Mouse (Mus musculus): ENCODE results near the gene Cpm.

The Cpm gene

DNA sequence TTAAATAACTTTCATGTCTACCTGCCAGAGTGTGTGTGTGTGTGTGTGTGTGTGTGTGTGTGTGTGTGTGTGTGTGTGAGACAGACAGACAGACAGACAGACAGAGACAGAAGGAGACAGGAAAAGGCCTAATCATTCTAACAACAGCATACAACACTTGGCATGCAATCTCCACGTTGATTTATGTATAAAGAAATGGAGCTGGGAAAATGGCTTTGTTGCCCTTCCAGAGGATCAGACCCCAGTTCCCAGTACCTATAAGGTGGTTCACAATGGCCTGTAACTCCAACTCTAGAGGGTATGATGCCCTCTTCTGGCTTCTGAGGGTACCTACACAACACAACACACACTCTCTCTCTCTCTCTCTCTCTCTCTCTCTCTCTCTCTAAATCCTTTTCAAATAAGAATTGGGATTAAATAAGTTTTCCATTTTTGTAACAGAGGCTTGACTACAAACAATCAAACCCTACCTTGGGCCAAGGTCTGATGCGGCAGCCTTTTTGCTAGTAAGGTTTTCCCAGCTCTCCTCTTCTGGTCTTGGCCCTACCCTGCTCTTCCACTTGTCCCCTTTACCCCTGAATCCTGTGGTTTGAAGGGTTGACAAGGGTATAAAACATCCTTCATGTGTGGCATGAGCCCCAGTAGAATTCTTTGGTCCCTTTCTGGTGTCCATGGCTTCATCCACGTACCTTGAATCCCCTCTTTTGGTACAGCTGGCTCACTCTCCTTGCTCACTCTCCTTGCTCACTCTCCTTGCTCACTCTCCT is 6.7 kb downstream of the Cpm start:
- no peak for DNase-seq (ENCODE audit: low spot score)

DNA sequence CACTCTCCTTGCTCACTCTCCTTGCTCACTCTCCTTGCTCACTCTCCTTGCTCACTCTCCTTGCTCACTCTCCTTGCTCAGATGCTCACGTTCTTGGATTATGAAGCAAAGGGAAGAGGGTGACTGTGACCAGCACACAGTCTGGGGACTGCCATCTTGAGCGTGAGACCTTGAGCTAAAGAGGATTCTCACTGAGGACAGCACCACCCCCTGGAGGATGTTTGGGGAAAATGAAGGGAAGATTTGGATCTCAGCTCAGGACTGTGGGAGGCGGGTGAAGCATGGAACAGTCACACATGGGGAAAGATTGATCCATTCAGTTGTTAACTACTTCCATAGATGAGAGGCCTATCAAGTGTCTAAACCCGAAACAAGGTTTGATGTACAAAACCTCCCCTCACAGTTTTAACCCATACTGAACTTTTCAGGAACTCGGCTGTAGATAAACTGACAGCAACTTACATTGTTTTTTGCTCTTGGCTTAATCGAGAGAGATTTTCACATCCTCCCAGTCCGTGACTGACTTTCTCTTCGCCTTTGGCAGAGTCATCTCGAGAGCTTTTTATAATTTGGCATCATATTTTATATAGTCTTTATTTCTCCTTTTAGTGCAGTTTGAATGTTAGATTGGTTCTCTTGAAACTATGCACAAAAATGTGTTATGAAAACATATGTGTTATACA is 7.9 kb downstream of the Cpm start:
- DNase-seq (ENCODE audit: low spot score) = no peak

DNA sequence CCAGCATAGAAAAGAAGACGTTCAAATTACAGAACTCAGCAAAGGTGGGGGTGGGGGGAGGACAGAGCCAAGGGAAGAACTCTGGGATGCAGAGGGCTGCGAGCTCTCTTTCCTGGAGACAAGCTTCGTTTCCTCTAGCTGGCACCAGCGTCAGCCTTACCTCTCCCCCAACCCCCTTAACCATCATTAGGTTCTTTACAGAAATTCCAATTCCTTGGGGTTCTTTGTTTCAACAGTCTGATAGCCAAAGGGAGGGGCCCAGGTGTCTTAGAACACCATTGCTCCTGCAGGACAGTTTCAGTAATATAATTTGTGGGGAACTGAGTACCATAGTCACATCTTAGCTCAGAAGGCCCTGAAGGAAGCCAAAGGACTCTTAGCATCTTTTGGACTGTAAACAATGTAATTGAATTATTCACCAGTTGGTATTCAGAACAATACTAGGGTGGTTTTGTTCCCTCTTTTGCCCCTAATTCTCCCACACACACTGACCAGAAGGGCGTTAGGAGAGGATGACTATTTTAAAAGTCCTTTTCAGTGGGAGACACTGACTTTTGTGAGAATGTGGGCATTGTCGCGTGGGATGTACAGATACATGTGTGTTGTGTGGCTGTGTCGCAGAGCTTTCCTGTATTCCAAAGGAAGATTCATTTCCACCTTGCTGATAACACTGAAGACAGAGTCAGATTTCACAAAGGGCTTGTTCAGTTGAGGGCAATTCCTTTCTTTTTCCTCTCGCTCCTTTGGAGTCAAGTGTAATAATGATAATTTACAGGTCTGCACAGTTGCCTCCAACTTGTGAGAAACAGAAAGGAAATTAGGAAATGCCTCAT is 8.7 kb downstream of the Cpm start:
- no peak for DNase-seq (ENCODE audit: low spot score)

DNA sequence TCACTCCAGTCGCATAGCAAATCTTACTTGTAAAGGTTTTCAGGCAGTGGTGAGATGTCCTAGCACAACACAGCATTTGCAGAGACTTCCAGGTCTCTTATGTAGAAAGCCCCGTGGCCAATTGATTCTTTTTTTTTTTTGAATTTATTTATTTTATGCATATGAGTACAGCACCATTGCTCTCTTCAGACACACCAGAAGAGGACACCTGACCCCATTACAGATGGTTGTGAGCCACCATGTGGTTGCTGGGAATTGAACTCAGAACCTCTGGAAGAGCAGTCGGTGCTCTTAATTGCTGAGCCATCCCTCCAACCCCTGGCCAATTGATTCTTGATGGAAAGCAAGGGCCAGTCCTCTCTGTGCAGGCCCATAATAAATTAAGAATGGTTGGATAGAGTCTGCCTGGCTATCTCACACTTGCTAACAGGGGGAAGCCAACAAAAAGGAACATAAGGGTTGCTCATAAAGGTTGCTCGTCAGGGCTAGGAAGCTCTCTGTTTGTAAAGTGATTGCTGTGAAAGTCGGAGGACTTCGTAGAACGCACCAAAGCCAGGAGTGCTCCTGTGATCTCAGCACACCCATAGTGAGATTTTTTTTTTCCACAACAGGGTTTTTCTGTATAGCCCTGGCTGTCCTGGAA is 9.4 kb downstream of the Cpm start:
- DNase-seq (ENCODE audit: low spot score) = no peak

DNA sequence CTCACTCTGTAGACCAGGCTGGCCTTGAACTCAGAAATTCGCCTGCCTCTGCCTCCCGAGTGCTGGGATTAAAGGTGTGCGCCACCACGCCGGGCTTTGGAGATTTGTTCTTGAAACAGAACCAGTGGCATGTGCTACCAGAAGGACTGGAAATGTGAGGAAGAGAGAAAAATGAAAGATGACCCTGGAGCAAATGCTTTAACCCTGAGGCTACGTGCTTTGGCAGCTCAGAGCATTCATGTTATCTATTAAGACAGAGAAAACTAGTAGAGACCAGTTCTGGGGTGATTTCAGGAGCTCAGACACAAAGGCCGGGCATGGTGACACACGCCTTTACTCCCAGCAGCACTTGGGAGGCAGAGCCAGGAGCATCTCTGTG is 9.9 kb downstream of the Cpm start:
- no peak for DNase-seq (ENCODE audit: low spot score)

DNA sequence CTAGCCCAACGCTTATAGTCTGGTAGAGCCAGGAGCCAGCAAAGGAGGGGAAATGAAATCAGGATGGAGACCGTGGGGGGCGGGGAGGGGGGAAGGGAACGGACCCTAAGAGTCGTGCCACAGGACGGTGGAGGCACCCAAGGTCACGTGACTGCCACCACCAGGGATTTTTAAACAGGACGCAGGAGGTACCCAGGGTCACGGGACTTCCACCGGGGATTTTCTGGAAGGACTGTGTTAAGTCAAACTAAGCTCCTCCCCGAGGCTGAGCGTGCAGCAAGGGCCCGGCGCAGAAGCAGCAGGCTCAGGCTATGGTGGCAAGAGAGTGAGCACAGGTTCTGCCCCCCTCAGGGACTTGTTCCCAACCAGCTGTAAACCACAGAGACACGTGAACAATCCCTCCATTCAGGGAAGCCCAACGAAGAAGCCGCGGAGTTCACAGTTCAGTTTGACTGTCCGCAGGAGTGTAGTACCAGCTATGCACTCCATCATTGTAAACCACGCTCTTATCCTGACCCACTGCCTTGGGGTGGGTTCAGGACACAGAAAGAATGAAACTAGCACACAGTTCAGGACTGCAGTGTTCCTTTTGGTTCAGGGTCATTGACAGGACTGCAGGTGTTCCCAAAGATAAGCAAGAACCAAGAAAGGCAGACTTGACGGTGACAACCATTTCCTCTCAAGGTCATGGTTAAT is 10.7 kb downstream of the Cpm start:
- DNase-seq (ENCODE audit: low spot score) = no peak

DNA sequence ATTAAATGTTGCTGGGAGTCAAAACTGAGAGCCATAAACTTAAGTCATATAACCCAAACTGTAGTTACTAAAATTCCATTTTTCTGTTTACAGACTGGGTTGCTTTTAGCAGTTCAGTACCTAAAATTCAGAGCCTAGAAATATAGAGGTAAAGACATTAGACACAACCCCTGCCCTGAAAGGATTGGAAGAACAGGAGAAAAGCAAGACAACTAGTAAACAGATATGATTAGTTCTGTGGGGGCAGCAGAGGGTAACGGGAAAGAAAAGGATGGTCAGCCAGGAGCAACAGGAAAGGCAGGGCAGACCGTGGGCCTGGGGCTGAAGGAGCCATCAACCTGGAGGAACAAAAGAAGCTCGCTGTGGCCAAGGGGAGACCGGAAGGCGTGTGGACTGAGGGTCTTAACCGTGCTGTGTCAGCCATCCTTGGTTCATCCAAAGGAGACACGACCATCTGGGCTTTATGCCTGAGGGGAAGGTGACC is 11.3 kb downstream of the Cpm start:
- no peak for DNase-seq (ENCODE audit: low spot score)

DNA sequence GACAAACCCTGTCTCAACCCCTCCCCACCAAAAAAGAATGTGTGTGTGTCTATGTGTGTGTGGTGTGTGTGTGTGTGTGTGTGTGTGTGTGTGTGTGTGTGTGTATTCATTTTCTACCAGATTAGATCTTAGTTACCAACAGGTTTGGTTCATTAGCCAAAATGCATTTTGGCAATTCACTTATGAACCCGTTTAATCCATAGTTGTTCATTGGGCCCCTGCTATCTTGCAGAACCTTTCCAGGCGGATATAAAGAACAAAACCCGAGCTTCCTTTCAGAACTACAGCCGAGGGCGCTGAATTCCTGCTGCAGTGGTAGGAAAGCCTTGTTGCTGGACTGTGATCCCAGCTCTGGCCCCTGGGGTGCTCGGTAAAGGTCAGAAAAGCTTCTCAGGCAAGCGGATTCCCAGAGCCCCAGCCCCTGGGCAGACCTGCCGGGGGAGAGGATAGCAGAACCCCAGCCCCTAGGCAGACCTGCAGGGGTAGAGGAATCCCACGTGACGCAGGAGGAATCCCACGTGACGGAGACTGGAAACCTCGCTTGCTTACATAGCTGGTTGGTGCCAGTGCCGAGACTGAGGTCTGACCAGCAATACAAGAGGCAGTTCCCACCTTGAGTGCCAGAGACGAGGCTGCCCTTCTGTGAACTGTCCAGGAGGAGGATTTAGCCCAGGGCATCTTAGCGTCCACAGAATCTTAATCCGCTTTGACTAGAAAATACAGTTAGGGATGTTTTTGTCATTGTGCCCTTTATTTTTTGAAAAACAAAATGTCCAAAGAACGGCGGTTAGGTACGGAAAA is 12.3 kb downstream of the Cpm start:
- no peak for DNase-seq (ENCODE audit: low spot score)

DNA sequence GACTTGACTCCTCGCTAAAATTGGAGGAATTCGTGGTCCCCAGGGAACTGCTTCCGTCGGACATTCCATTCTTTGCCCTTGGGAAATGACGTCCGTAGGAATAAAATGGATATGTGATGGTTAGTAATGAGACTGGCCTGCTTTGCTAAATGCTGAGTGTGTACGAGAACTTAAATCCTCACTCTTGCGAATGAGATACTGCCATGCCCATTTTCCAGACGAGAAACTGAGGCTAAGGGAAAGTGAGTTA is 12.8 kb downstream of the Cpm start:
- DNase-seq (ENCODE audit: low spot score) = no peak

DNA sequence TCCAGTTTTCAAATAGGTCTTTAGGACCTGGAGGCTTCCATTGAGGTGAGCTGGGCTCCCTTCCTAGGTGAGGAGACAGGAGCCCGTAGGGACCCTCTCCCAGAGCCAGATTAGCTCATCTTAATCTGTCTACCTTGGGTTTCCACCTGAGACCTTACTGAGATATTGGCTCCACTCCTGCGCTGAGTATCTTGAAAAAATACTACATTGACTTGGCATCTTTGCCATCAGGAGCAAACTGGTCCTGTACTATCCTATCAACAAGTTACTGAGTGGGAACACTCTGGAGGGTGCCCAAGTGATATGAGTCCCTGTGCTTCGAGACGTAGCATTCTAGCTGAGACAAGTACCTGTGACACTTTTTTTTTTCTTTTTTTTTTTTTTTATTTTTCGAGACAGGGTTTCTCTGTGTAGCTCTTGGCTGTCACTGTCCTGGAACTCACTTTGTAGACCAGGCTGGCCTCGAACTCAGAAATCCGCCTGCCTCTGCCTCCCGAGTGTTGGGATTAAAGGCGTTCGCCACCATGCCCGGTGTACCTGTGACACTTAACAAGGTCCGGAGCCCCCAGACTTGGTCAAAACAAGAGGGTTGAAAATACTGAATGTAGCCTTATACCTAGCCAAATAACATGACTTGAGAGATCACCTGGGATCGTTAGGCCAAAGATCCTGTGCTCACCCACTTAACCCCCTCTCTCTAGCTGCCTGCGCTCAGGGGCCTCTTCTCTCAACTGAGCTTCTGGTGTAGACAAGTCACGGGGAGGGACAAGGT is 13.4 kb downstream of the Cpm start:
- no peak for DNase-seq (ENCODE audit: low spot score)

DNA sequence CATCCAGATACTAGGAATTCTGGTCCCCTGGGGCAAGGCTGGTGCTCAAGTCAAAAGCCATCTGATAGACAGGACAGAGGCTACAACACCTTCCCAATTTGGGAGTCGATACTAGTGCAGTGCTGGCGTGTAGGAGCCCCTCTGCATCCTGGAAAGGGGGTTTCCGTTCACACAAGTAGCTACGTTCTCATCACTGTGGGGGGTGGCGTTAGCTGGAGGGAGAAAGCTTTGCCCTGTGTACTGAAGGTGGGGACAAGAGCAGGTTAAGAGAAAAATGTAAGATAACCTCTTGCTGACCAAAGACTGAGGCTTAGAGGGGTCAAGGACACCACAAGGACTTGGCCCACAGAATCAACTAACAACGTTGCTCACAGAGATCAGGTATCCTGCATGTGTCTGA is 14.0 kb downstream of the Cpm start:
- no peak for DNase-seq (ENCODE audit: low spot score)

DNA sequence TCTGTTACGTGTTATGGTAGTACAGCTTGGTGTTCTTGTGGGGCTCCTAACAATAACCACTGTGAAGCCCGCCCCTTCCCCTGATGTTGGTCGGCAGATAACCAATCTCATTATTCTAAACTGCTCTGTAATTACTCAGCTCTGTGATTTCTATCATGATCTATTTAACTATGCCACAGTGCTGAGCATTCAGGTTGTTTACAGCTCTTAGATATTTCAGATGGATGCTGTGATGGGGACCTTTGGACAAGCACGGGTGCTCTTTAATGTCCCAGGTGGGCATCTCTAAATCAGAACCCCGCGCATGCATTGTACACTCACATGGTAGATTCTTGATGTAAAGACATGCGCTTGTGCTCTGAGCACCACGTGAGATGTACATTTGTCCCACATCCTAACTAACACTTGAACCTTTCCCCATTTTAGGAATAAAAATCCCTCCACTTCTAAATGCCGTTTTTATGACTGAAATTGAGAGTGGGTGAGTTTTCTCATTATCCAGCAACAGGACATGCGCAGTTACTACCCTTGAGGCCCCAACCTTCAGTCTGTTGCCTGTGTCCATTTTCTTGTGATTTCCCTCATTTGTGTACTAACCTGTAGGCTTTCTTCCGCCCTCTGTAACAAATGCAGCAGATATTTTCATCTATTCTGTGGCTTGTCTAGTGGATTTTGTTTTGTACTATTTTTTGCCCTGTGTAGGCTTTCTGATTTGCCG is 14.6 kb downstream of the Cpm start:
- DNase-seq (ENCODE audit: low spot score) = no peak

DNA sequence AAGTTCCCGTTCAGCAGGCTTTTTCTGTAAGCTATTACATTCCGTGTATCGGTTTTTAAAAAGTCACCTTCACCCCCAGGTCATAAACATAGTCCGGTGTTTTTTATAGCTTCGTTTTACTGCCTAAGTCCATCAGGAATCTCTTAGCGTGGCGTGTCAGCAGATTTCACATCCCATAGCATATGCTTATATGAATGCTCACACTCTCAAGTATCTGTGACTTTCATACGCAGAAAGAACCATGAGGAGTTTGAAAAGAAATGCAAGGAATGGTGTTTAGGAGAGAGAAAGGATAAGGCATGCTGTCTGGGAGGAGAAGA is 15.1 kb downstream of the Cpm start:
- DNase-seq (ENCODE audit: low spot score) = no peak

DNA sequence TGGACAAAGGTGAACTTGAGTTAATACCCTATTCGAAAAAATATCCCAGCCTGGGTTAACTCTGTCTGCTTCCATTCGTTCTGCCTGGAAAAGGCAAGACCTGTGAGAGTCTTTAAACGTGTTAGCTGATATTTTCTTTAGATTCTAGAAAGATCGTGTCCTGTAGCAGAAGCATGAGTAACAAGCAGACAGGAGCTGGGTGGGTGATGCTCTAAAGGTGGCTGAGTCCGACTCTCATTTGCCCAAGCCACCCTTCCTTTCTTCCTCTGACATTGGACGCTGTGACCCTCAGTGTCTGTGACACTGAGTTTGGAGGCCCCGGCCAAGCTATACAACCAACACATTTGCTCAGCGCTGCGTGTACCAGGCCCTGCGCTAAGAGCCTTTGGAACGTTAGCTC is 15.5 kb downstream of the Cpm start:
- DNase-seq (ENCODE audit: low spot score) = no peak

DNA sequence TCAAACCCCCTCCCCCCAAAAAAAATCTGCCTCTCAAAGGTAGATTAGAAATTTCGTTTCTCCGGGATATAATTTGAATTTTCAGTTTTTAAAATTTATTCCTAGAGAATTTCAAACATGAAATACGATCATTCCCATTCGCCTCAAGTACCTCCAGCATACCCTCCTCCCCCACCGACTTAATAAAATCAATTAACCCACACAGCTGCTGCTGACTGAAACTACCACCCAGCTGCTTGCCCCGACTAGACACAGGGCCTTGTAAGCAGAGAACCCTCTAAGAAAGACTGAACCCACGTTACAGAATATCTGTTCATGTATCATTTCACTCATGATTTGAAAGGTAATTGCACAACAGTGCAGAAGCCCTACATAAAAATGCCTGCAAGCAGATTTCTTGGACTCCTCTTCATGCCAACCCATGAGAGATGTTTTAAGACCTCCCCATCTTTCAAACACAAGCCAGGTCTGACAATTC is 16.2 kb downstream of the Cpm start:
- no peak for DNase-seq (ENCODE audit: low spot score)

DNA sequence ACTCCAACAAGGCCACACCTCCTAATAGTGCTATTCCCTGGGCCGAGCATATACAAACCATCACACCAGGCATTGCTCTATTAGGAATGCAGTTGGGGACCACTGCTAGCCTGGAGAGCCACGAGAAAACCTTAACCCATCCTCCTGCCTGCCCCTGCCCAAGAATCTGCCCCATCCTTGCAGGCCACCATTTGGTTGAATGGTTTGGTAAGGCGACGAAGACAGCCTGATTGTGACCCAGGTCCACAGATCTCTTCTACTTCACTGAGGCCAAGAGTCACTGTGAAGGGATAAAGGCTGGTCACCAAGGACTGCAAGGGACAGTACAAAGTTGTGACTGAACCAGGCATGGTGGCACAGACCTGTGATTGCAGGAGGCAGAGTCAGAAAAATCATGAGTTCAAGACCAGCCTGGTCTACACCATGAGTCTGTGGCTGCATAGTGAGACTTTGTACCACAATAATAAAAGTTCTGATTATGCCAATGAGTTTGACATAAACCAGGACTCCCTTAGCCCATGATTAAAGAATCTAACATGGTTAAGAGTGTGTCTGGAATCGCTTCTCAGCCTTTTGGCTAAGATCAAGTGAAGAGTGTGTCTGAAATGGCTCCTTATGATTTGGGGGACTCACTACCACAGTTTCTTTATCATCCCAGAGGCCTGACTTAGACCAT is 17.3 kb downstream of the Cpm start:
- no peak for DNase-seq (ENCODE audit: low spot score)

DNA sequence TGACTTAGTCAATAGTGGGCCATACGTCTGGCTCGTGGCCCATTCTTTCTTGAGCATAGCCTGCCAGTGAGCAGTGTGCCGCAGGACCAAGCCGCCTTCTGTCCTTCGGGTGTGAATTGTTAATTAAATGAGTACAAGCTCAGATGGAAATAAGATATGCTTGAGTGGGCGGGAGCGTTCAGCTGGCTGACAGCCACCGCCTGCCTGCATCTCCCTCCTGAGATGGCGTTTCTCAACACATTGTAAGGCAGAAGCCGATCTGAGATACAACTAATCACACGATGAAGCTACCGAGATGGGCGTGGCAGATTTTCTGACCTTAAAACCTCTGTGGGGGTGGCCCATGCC is 17.8 kb downstream of the Cpm start:
- DNase-seq (ENCODE audit: low spot score) = no peak

DNA sequence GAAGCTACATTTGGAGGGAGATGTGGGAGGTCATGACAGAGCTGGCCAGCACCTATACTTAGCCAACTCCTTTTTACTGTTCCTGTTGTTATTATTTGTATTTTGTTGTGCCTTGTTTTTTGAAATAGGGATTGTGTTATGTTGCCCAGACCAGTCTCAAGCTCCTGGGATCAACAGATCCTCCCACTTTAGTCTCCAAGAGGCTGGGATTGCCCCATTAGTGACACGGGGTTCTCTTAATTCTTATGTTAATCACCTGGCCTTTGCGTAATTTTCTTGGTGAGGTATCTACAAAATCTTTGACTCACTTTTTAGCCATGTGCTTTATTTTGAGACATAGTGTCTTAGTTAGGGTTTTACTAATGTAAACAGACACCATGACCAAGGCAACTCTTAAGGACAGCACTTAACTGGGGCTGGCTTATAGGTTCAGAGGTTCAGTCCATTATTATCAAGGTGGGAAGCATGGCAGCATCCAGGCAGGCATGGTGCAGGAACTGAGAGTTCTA is 18.7 kb downstream of the Cpm start:
- DNase-seq (ENCODE audit: low spot score) = no peak

DNA sequence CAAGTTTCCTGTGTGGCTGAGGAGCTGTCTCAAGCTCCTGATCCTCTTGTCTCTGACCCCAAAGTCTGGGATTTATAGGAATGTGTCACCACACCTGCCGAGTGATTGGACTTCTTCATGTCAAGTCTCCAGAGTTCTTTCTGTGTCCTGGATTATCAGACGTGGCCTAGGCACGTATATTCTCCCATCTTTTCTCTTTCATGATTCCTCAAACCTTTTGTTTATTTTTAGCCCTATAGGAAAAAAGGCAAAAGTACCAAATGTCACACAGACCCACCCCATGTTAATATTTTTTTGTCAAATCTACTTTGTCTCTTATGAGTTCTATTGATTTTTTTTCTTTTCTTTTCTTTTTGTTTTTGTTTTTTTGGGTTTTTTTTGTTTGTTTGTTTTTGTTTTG is 19.3 kb downstream of the Cpm start:
- no peak for DNase-seq (ENCODE audit: low spot score)

Data from ovary, adult 18-20 months (tissue).